Mouse (Mus musculus) limb, embryonic 10.5 days (tissue): Measurements from ENCODE around the gene Gpr108. TPM values are rescaled to one million over a fixed set of nuclear protein-coding genes. Genes with fewer than 3 reads are reported as not detected.

Experiments
- DNase-seq: peaks from one replicate; pipeline ENCODE4 v3.0.0-alpha.2; 2017; ENCODE audit warnings: low spot score
- H3K27ac ChIP-seq: fragments of 300-500 bp; sonication (generic); 2 replicates; pipeline ENCODE4 v1.5.1; 2016; ENCODE audit warnings: mild to moderate bottlenecking
- H3K27me3 ChIP-seq: fragments of 300-500 bp; sonication (generic); 2 replicates; pipeline ENCODE4 v1.6.1; 2016; ENCODE audit warnings: low read depth, mild to moderate bottlenecking; ENCODE audit not compliant: poor library complexity, severe bottlenecking
- H3K36me3 ChIP-seq: fragments of 300-500 bp; sonication (generic); 2 replicates; pipeline ENCODE4 v1.6.1; 2016; ENCODE audit warnings: mild to moderate bottlenecking, moderate library complexity
- H3K4me1 ChIP-seq: fragments of 300-500 bp; sonication (generic); 2 replicates; pipeline ENCODE4 v1.6.1; 2016
- H3K4me3 ChIP-seq: fragments of 300-500 bp; sonication (generic); 2 replicates; pipeline ENCODE4 v1.5.1; 2016; ENCODE audit warnings: mild to moderate bottlenecking, moderate library complexity
- H3K9me3 ChIP-seq: fragments of 300-500 bp; sonication (generic); replicated peaks from 2 replicates; pipeline ENCODE4 v1.6.1; 2016; ENCODE audit warnings: mild to moderate bottlenecking
- WGBS: fragments of 180-500 bp; shearing (Covaris S2); methylation state at CpG from one replicate; pipeline ENCODE4 v1.1.7; 2016; 5-methylcytosine and 5-hydroxymethylcytosine counted together
- polyA plus RNA-seq: library from polyadenylated mRNA; unstranded; fragments of >200 nt; fragmentation: Nextera tagmentation; extraction: Ambion mirVana; gene quantifications from 2 replicates; pipeline ENCODE4 v1.2.1, GENCODE M21; 2016

Gene Gpr108
- polyA plus RNA-seq, 1 experiment from 2014 or later = 26.7 TPM

GRCm38 (mm10) chr17:57248771-57249170, 525 bp upstream of the Gpr108 start:
- Histone ChIP-seq H3K4me3 (peak overlapping the region; percentile 70), H3K36me3 (peaks cover 23% of the 10 kb centered on the region), H3K9me3 (no peaks in the 10 kb centered on the region), H3K27me3 (no peaks in the 10 kb centered on the region), H3K27ac (peak overlapping the region; percentile 87), H3K4me1 (peaks cover 32% of the 10 kb centered on the region)
- DNase-seq = no peak
- WGBS = 11% methylated on average over 13 of the region's 13 CpGs

- no peaks in the 10 kb centered on the region for H3K9me3 ChIP-seq
- H3K27ac ChIP-seq = peak overlapping the region; percentile 95
- H3K27me3 ChIP-seq = no peaks in the 10 kb centered on the region
- under 1% methylated on average over 46 of the region's 46 CpGs for WGBS
- H3K4me3 ChIP-seq = peak overlapping the region; percentile 70
- H3K36me3 ChIP-seq = peaks cover 22% of the 10 kb centered on the region
- H3K4me1 ChIP-seq = peaks cover 32% of the 10 kb centered on the region
- peak; percentile 87 for DNase-seq
Measured at GRCm38 (mm10) chr17:57247393-57248200, 649 bp downstream of the Gpr108 start.

GRCm38 (mm10) chr17:57246663-57247392, 1.4 kb downstream of the Gpr108 start:
- DNase-seq = peak; percentile 33
- peaks cover 32% of the 10 kb centered on the region for H3K4me1 ChIP-seq
- peaks cover 30% of the 10 kb centered on the region for H3K36me3 ChIP-seq
- H3K27ac ChIP-seq = peak overlapping the region; percentile 95
- peak overlapping the region; percentile 70 for H3K4me3 ChIP-seq
- H3K9me3 ChIP-seq = no peaks in the 10 kb centered on the region
- no peaks in the 10 kb centered on the region for H3K27me3 ChIP-seq
- 7% methylated on average over 18 of the region's 18 CpGs for WGBS

GRCm38 (mm10) chr17:57245311-57245929, 2.8 kb downstream of the Gpr108 start:
- no peaks in the 10 kb centered on the region for H3K27me3 ChIP-seq
- peaks cover 23% of the 10 kb centered on the region for H3K4me1 ChIP-seq
- DNase-seq = no peak
- no peaks in the 10 kb centered on the region for H3K9me3 ChIP-seq
- no peak overlapping the region for H3K4me3 ChIP-seq
- no peak overlapping the region for H3K27ac ChIP-seq
- peaks cover 35% of the 10 kb centered on the region for H3K36me3 ChIP-seq
- 86% methylated on average over 10 of the region's 10 CpGs for WGBS

- DNase-seq = no peak
- Histone ChIP-seq H3K27me3 (no peaks in the 10 kb centered on the region), H3K36me3 (peaks cover 35% of the 10 kb centered on the region), H3K4me3 (no peak overlapping the region), H3K27ac (no peak overlapping the region), H3K4me1 (peaks cover 15% of the 10 kb centered on the region), H3K9me3 (no peaks in the 10 kb centered on the region)
- WGBS = 68% methylated on average over 10 of the region's 10 CpGs
Measured at GRCm38 (mm10) chr17:57243650-57244370, 4.4 kb downstream of the Gpr108 start.

- Histone ChIP-seq H3K4me1 (peaks cover 5% of the 10 kb centered on the region; the same call in 1 of the 2 replicates), H3K9me3 (no peaks in the 10 kb centered on the region), H3K27me3 (no peaks in the 10 kb centered on the region), H3K27ac (no peak overlapping the region), H3K36me3 (peaks cover 52% of the 10 kb centered on the region), H3K4me3 (no peak overlapping the region)
- no peak for DNase-seq
- 94% methylated on average over 9 of the region's 9 CpGs for WGBS
Measured at GRCm38 (mm10) chr17:57237181-57237580, 11.1 kb downstream of the Gpr108 start.

- Histone ChIP-seq H3K36me3 (peaks cover 43% of the 10 kb centered on the region), H3K9me3 (no peaks in the 10 kb centered on the region), H3K4me3 (no peak overlapping the region), H3K4me1 (peaks cover 5% of the 10 kb centered on the region; the same call in 1 of the 2 replicates), H3K27ac (no peak overlapping the region), H3K27me3 (no peaks in the 10 kb centered on the region)
- no peak for DNase-seq
- WGBS = 92% methylated on average over 5 of the region's 5 CpGs
Measured at GRCm38 (mm10) chr17:57235803-57236202, 12.4 kb downstream of the Gpr108 start.

GRCm38 (mm10) chr17:57234254-57234928, 13.9 kb downstream of the Gpr108 start:
- no peak overlapping the region for H3K4me3 ChIP-seq
- 82% methylated on average over 12 of the region's 12 CpGs for WGBS
- no peak for DNase-seq

GRCm38 (mm10) chr17:57233038-57233437, 15.2 kb downstream of the Gpr108 start:
- WGBS = 63% methylated on average over 7 of the region's 7 CpGs
- Histone ChIP-seq H3K27ac (no peak overlapping the region), H3K36me3 (peaks cover 40% of the 10 kb centered on the region), H3K9me3 (no peaks in the 10 kb centered on the region), H3K27me3 (no peaks in the 10 kb centered on the region), H3K4me1 (peaks cover 5% of the 10 kb centered on the region; the same call in 1 of the 2 replicates), H3K4me3 (no peak overlapping the region)
- DNase-seq = no peak

More at GRCm38 (mm10) chr17:57234254-57234928, 13.9 kb downstream of the Gpr108 start:
- no peaks in the 10 kb centered on the region for H3K27me3 ChIP-seq
- H3K36me3 ChIP-seq = peaks cover 43% of the 10 kb centered on the region
- H3K9me3 ChIP-seq = no peaks in the 10 kb centered on the region
- no peak overlapping the region for H3K27ac ChIP-seq
- H3K4me1 ChIP-seq = peaks cover 5% of the 10 kb centered on the region; the same call in 1 of the 2 replicates

- 84% methylated on average over 1 of the region's 1 CpGs for WGBS
- peaks cover 5% of the 10 kb centered on the region; the same call in 1 of the 2 replicates for H3K4me1 ChIP-seq
- H3K9me3 ChIP-seq = no peaks in the 10 kb centered on the region
- H3K36me3 ChIP-seq = peaks cover 31% of the 10 kb centered on the region
- H3K27me3 ChIP-seq = no peaks in the 10 kb centered on the region
- no peak for DNase-seq
- H3K27ac ChIP-seq = no peak overlapping the region
- no peak overlapping the region for H3K4me3 ChIP-seq
Measured at GRCm38 (mm10) chr17:57232200-57232599, 16.0 kb downstream of the Gpr108 start.

GRCm38 (mm10) chr17:57231321-57231771, 16.9 kb downstream of the Gpr108 start:
- no peak for DNase-seq
- peaks cover 5% of the 10 kb centered on the region; the same call in 1 of the 2 replicates for H3K4me1 ChIP-seq
- no peaks in the 10 kb centered on the region for H3K27me3 ChIP-seq
- no peak overlapping the region for H3K27ac ChIP-seq
- no peak overlapping the region for H3K4me3 ChIP-seq
- H3K36me3 ChIP-seq = peaks cover 23% of the 10 kb centered on the region
- H3K9me3 ChIP-seq = no peaks in the 10 kb centered on the region

GRCm38 (mm10) chr17:57230728-57231125, 17.5 kb downstream of the Gpr108 start:
- Histone ChIP-seq H3K4me3 (no peak overlapping the region), H3K27ac (no peak overlapping the region), H3K9me3 (no peaks in the 10 kb centered on the region), H3K4me1 (peaks cover 5% of the 10 kb centered on the region; the same call in 1 of the 2 replicates), H3K36me3 (peaks cover 17% of the 10 kb centered on the region), H3K27me3 (no peaks in the 10 kb centered on the region)
- WGBS = 76% methylated on average over 6 of the region's 6 CpGs
- no peak for DNase-seq
